ENCODE assay signal across 8 mouse cellular contexts in genomic region chr5:89883051-89883907, GRCm38 (mm10). TPM values are rescaled to one million over a fixed set of nuclear protein-coding genes. Genes with fewer than 3 reads are reported as not detected.
A peak's percentile ranks its signal among the peaks of the same experiment; 100 is the strongest.
DNase-seq lines count a peak whose midpoint lies in the region; ATAC-seq and TF ChIP-seq lines count a peak whose summit lies in the region.

Adamts3 (minus strand) TSS chr5:89883334.

- H3K9me3 ChIP-seq in forebrain, embryonic 11.5 days (ENCODE audit: control insufficient read depth, low read length): peaks cover 5% of the 10 kb centered on the region; the same call in 1 of the 2 replicates
- peaks cover 4% of the 10 kb centered on the region; the same call in 1 of the 2 replicates for H3K9me3 ChIP-seq in heart, embryonic 14.5 days (ENCODE audit: control insufficient read depth, low read length)
- peaks cover 5% of the 10 kb centered on the region; the same call in 1 of the 2 replicates for H3K9me3 ChIP-seq in kidney, embryonic 16.5 days (ENCODE audit: low read length)
- H3K9me3 ChIP-seq in liver, embryonic 12.5 days (replicated peaks): no peaks in the 10 kb centered on the region
- H3K9me3 ChIP-seq in stomach, postnatal 0 days (ENCODE audit: control insufficient read depth, low read length): no peaks in the 10 kb centered on the region

- DNase-seq in CD4-positive, CD25-positive, alpha-beta regulatory T cell, adult 2 months (ENCODE audit: low read depth, low spot score): peak; percentile 37
- DNase-seq in c-Kit-positive CD71-positive TER-119-negative erythroid progenitor cells, embryonic 14.5 days (ENCODE audit: low read depth): peak; percentile 32
- DNase-seq in forebrain, embryonic 11.5 days (ENCODE audit: low spot score): peak; percentile 82
- DNase-seq in stomach, postnatal 0 days (ENCODE audit: low spot score): peak; percentile 58

- peak within 1 kb of the TSS; percentile 100 for H3K4me2 ChIP-seq in forebrain, embryonic 11.5 days (ENCODE audit: low read depth, low read length, severe bottlenecking)
- peak within 1 kb of the TSS; percentile 100 for H3K4me2 ChIP-seq in heart, embryonic 14.5 days (ENCODE audit: low read length)
- peak within 1 kb of the TSS; percentile 100 for H3K4me2 ChIP-seq in kidney, embryonic 16.5 days (replicated peaks; ENCODE audit: low read depth, low read length)
- H3K4me2 ChIP-seq in liver, embryonic 12.5 days: peak within 1 kb of the TSS; percentile 97
- peak within 1 kb of the TSS; percentile 99 for H3K4me2 ChIP-seq in stomach, postnatal 0 days (replicated peaks; ENCODE audit: low read depth)

- peak within 1 kb of the TSS; percentile 72 for H3K9ac ChIP-seq in forebrain, embryonic 11.5 days (ENCODE audit: low read length)
- peak within 1 kb of the TSS; percentile 83 for H3K9ac ChIP-seq in heart, embryonic 14.5 days (ENCODE audit: low read length)
- peak within 1 kb of the TSS; percentile 74 for H3K9ac ChIP-seq in kidney, embryonic 16.5 days (replicated peaks; ENCODE audit: low read length)
- peak within 1 kb of the TSS; percentile 72 for H3K9ac ChIP-seq in liver, embryonic 12.5 days
- H3K9ac ChIP-seq in stomach, postnatal 0 days (ENCODE audit: low read length): peak within 1 kb of the TSS; percentile 69

- no peak within 1 kb of the TSS for H3K27ac ChIP-seq in forebrain, embryonic 11.5 days (ENCODE audit: low read depth, low read length)
- H3K27ac ChIP-seq in heart, embryonic 14.5 days (replicated peaks in 1 of 2; ENCODE audit: control insufficient read depth in 1 of 2, insufficient read depth in 1 of 2, low read depth in 2 of 2, low read length in 2 of 2): peak within 1 kb of the TSS; percentile 56 to 68; a peak in 3 of 4 replicates
- H3K27ac ChIP-seq in kidney, embryonic 16.5 days (ENCODE audit: low read length): no peak within 1 kb of the TSS
- H3K27ac ChIP-seq in liver, embryonic 12.5 days: peak within 1 kb of the TSS; percentile 75
- H3K27ac ChIP-seq in stomach, postnatal 0 days (replicated peaks): peak within 1 kb of the TSS; percentile 63

- no peaks in the 10 kb centered on the region for H3K27me3 ChIP-seq in forebrain, embryonic 11.5 days (ENCODE audit: control insufficient read depth, insufficient read depth, low read length)
- no peaks in the 10 kb centered on the region for H3K27me3 ChIP-seq in heart, embryonic 14.5 days (ENCODE audit: control insufficient read depth, insufficient read depth, low read length)
- no peaks in the 10 kb centered on the region for H3K27me3 ChIP-seq in kidney, embryonic 16.5 days (ENCODE audit: insufficient read depth, low read length)
- H3K27me3 ChIP-seq in liver, embryonic 12.5 days (replicated peaks): no peaks in the 10 kb centered on the region
- H3K27me3 ChIP-seq in stomach, postnatal 0 days (ENCODE audit: control insufficient read depth, insufficient read depth, low read length): no peaks in the 10 kb centered on the region

- TF ChIP-seq CTCF in stomach, postnatal 0 days (IDR thresholded peaks at IDR 0.05; ENCODE audit: low read depth): no peak

- H3K4me3 ChIP-seq in forebrain, embryonic 11.5 days (ENCODE audit: low read depth, low read length): peak within 1 kb of the TSS; percentile 57
- H3K4me3 ChIP-seq in heart, embryonic 14.5 days (ENCODE audit: control insufficient read depth in 1 of 2, insufficient read depth in 1 of 2, low read depth in 1 of 2, low read length in 2 of 2): peak within 1 kb of the TSS; percentile 69 to 71
- peak within 1 kb of the TSS; percentile 57 for H3K4me3 ChIP-seq in kidney, embryonic 16.5 days (ENCODE audit: low read length)
- H3K4me3 ChIP-seq in liver, embryonic 12.5 days: peak within 1 kb of the TSS; percentile 70
- peak within 1 kb of the TSS; percentile 68 for H3K4me3 ChIP-seq in stomach, postnatal 0 days (ENCODE audit: low read depth, low read length)

- under 1% methylated on average over 48 of the region's 78 CpGs for WGBS in forebrain, embryonic 11.5 days
- under 1% methylated on average over 55 of the region's 78 CpGs for WGBS in heart, embryonic 14.5 days
- under 1% methylated on average over 67 of the region's 78 CpGs for WGBS in kidney, embryonic 16.5 days
- WGBS in liver, embryonic 12.5 days (ENCODE audit: insufficient replicate concordance): under 1% methylated on average over 72 of the region's 78 CpGs
- under 1% methylated on average over 40 of the region's 78 CpGs for WGBS in stomach, postnatal 0 days

- no peak for TF ChIP-seq EP300 in stomach, postnatal 0 days (optimal IDR thresholded peaks at IDR 0.05)

- H3K36me3 ChIP-seq in forebrain, embryonic 11.5 days (ENCODE audit: control insufficient read depth, insufficient read depth, low read length): no peaks in the 10 kb centered on the region; the same call in 1 of the 2 replicates
- H3K36me3 ChIP-seq in heart, embryonic 14.5 days (ENCODE audit: control insufficient read depth, insufficient read depth, low read length): no peaks in the 10 kb centered on the region
- H3K36me3 ChIP-seq in kidney, embryonic 16.5 days (ENCODE audit: insufficient read depth, low read length): no peaks in the 10 kb centered on the region
- peaks cover 5% of the 10 kb centered on the region; the same call in 1 of the 2 replicates for H3K36me3 ChIP-seq in liver, embryonic 12.5 days
- H3K36me3 ChIP-seq in stomach, postnatal 0 days (ENCODE audit: control insufficient read depth, insufficient read depth, low read length): no peaks in the 10 kb centered on the region

- peak; percentile 88 for ATAC-seq in forebrain, embryonic 11.5 days (replicated peaks; ENCODE audit: low FRiP score)
- ATAC-seq in heart, embryonic 14.5 days (ENCODE audit: insufficient number of reproducible peaks, insufficient read depth, low FRiP score, low read depth): peak; percentile 62
- peak; percentile 83 for ATAC-seq in kidney, embryonic 16.5 days (ENCODE audit: low FRiP score, low TSS enrichment)
- peak; percentile 62 for ATAC-seq in liver, embryonic 12.5 days
- peak; percentile 40; the same call in 1 of the 2 replicates for ATAC-seq in monocyte, adult 5-6 weeks (replicated peaks; ENCODE audit: insufficient number of reproducible peaks, low FRiP score, low TSS enrichment, poor library complexity, severe bottlenecking)
- peak; percentile 77 for ATAC-seq in stomach, postnatal 0 days (ENCODE audit: low FRiP score, low TSS enrichment)

- H3K4me1 ChIP-seq in forebrain, embryonic 11.5 days (replicated peaks; ENCODE audit: control insufficient read depth, insufficient read depth, low read length): peaks cover 4% of the 10 kb centered on the region; the same call in 1 of the 2 replicates
- peaks cover 0 to 6% of the 10 kb centered on the region in 2 experiments; a peak in 1 of 4 replicates for H3K4me1 ChIP-seq in heart, embryonic 14.5 days (ENCODE audit: control insufficient read depth in 2 of 2, insufficient read depth in 2 of 2, low read length in 2 of 2)
- H3K4me1 ChIP-seq in kidney, embryonic 16.5 days (ENCODE audit: insufficient read depth, low read length): peaks cover 6% of the 10 kb centered on the region; the same call in 1 of the 2 replicates
- peaks cover 37% of the 10 kb centered on the region for H3K4me1 ChIP-seq in liver, embryonic 12.5 days
- H3K4me1 ChIP-seq in stomach, postnatal 0 days (replicated peaks; ENCODE audit: control insufficient read depth, insufficient read depth): no peaks in the 10 kb centered on the region

RNA-seq across cellular contexts. Expression of gene Adamts3, which starts in this region (rescaled TPM):
- 7.0 and 7.1 TPM in 2 replicates for polyA plus RNA-seq in forebrain, embryonic 11.5 days (2014; fragmentation: Nextera tagmentation; extraction: Ambion mirVana)
- polyA plus RNA-seq in heart, embryonic 14.5 days (2014; fragmentation: Nextera tagmentation; extraction: Ambion mirVana): 4.0 and 4.8 TPM in 2 replicates
- 1.7 TPM in 2 replicates for polyA plus RNA-seq in kidney, embryonic 16.5 days (2015; fragmentation: Nextera tagmentation; extraction: Ambion mirVana)
- 2.1 and 2.2 TPM in 2 replicates for polyA plus RNA-seq in liver, embryonic 12.5 days (2016; fragmentation: Nextera tagmentation; extraction: Ambion mirVana)
- 4.4 TPM in 1 of 3 replicates, not detected in the others for total RNA-seq in monocyte, adult 5-6 weeks (2017)
- polyA plus RNA-seq in stomach, postnatal 0 days (2015; fragmentation: Nextera tagmentation; extraction: Ambion mirVana): 0.52 and 0.54 TPM in 2 replicates

Comparison
In these comparisons a context has a peak if more than half of its experiments do, and no peak if none do; other contexts are left out.
1. Peak in DNase-seq, ATAC-seq, H3K4me3 ChIP-seq, H3K27ac ChIP-seq, H3K9ac ChIP-seq and H3K4me2 ChIP-seq in stomach, postnatal 0 days; RNA of the gene not detected or under 1 TPM.
2. DNase-seq: peak in every context shown above with its lines; median percentile 82 in forebrain, embryonic 11.5 days; 58 in stomach, postnatal 0 days; 37 in CD4-positive, CD25-positive, alpha-beta regulatory T cell, adult 2 months; 32 in c-Kit-positive CD71-positive TER-119-negative erythroid progenitor cells, embryonic 14.5 days.
3. H3K27ac ChIP-seq: peak in heart, embryonic 14.5 days (2 of 2) and liver, embryonic 12.5 days (single experiment); none in forebrain, embryonic 11.5 days (single experiment) and kidney, embryonic 16.5 days (single experiment).
4. Peak in every context shown above with its lines, with median percentiles within 50 percentile points of each other: ATAC-seq, H3K4me2 ChIP-seq, H3K4me3 ChIP-seq and H3K9ac ChIP-seq.